Mouse (Mus musculus) C2C12 (cell line): ENCODE results near the gene Fam173a.

ENCODE experiments used
- CEBPB ChIP-seq: IDR thresholded peaks from one replicate; pipeline ENCODE4 v1.6.1; 2011; ENCODE audit warnings: low read depth, mild to moderate bottlenecking, control low read depth, moderate library complexity
- CTCF ChIP-seq: IDR thresholded peaks from one replicate; pipeline ENCODE4 v1.5.1; 2011; ENCODE audit not compliant: control insufficient read depth, insufficient read depth, insufficient read length
- FOSL1 ChIP-seq: IDR thresholded peaks from one replicate; pipeline ENCODE4 v1.8.0; 2011; ENCODE audit warnings: mild to moderate bottlenecking, low read length; ENCODE audit not compliant: poor library complexity, insufficient read depth, severe bottlenecking
- MAX ChIP-seq: IDR thresholded peaks from one replicate; pipeline ENCODE4 v1.6.1; 2011; ENCODE audit warnings: mild to moderate bottlenecking, control low read depth
- MYOD1 ChIP-seq: IDR thresholded peaks from one replicate; pipeline ENCODE4 v1.6.1; 2011; ENCODE audit warnings: low read depth; ENCODE audit not compliant: control insufficient read depth, insufficient read length
- USF1 ChIP-seq: IDR thresholded peaks from one replicate; pipeline ENCODE4 v1.6.1; 2011; ENCODE audit warnings: low read depth, mild to moderate bottlenecking, control low read depth, moderate library complexity

DNA sequence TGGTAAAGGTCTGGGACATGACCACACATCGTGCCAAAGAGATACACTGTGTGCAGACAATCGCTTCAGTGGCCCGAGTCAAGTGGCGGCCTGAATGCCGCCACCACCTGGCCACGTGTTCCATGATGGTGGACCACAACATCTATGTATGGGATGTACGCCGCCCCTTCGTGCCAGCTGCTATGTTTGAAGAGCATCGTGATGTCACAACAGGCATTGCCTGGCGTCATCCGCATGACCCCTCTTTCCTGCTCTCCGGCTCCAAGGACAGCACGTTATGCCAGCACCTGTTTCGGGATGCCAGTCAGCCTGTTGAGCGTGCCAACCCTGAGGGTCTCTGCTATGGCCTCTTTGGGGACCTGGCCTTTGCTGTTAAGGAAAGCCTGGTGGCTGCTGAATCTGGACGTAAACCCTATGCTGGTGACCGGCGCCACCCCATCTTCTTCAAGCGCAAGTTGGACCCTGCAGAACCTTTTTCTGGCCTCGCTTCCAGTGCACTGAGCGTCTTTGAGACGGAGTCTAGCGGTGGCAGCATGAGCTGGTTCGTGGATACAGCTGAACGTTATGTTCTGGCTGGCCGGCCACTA lies 33.4 kb upstream of the Fam173a start:
- TF ChIP-seq CTCF, result no peak
- no peak for TF ChIP-seq MAX
- TF ChIP-seq CEBPB, result no peak
- no peak for TF ChIP-seq USF1
- no peak for TF ChIP-seq MYOD1
- TF ChIP-seq FOSL1, result no peak
